Comparison of ENCODE assay signal across 26 mouse cellular contexts in genomic region chr17:48272598-48272997, GRCm38 (mm10). TPM values are rescaled to one million over a fixed set of nuclear protein-coding genes. Genes with fewer than 3 reads are reported as not detected.
DNase-seq lines count a peak whose midpoint lies in the region; ATAC-seq and TF ChIP-seq lines count a peak whose summit lies in the region.
"Had no signal": no experiment of that assay in that cellular context is flagged by ENCODE, and none has a peak within 500 bp of the region (broad histone marks: within the 10 kb centered on the region; RNA-seq: fewer than 3 reads in every experiment).

No protein-coding gene starts in this region.

- no peaks in the 10 kb centered on the region for H3K36me3 ChIP-seq in forebrain, embryonic 10.5 days (replicated peaks)
- no peaks in the 10 kb centered on the region for H3K36me3 ChIP-seq in forebrain, embryonic 14.5 days (ENCODE audit: control insufficient read depth, insufficient read depth, low read length)
- peaks cover 7% of the 10 kb centered on the region for H3K36me3 ChIP-seq in G1E (replicated peaks)
- H3K36me3 ChIP-seq in intestine, embryonic 14.5 days (ENCODE audit: control insufficient read depth, insufficient read depth, low read length), result no peaks in the 10 kb centered on the region
- H3K36me3 ChIP-seq in liver, embryonic 14.5 days (replicated peaks; ENCODE audit: control insufficient read depth, insufficient read depth, low read depth), result no peaks in the 10 kb centered on the region
- no peaks in the 10 kb centered on the region for H3K36me3 ChIP-seq in forebrain, embryonic 11.5 days (ENCODE audit: control insufficient read depth, insufficient read depth, low read length)
- H3K36me3 ChIP-seq: embryonic facial prominence, embryonic 15.5 days; hindbrain, embryonic 15.5 days; limb, embryonic 15.5 days; midbrain, embryonic 12.5 days; neural tube, embryonic 15.5 days had no signal

- H3K27ac ChIP-seq in forebrain, embryonic 10.5 days, result peak overlapping the region; percentile 9; the same call in 1 of the 2 replicates
- no peak overlapping the region for H3K27ac ChIP-seq in forebrain, embryonic 14.5 days (ENCODE audit: low read depth, low read length)
- no peak overlapping the region for H3K27ac ChIP-seq in intestine, embryonic 14.5 days (ENCODE audit: low read depth)
- H3K27ac ChIP-seq in liver, embryonic 14.5 days, result peak overlapping the region; percentile 93
- no peak overlapping the region for H3K27ac ChIP-seq in forebrain, embryonic 11.5 days (ENCODE audit: low read depth, low read length)
- H3K27ac ChIP-seq: embryonic facial prominence, embryonic 15.5 days; hindbrain, embryonic 15.5 days; limb, embryonic 15.5 days; midbrain, embryonic 12.5 days; neural tube, embryonic 15.5 days had no signal

- no peak for DNase-seq in forebrain, embryonic 10.5 days (ENCODE audit: extremely low spot score, low spot score)
- no peak for DNase-seq in forebrain, embryonic 14.5 days (ENCODE audit: low spot score)
- DNase-seq in G1E (ENCODE audit: low spot score), result peak; percentile 34
- DNase-seq in intestine, embryonic 14.5 days (ENCODE audit: low spot score), result no peak
- DNase-seq in liver, embryonic 14.5 days (ENCODE audit: low read depth in 3 of 3, low spot score in 3 of 3), result peak in 1 of 3 experiments; percentile 32
- no peak for DNase-seq in gastrocnemius, postnatal 10 days
- no peak for DNase-seq in lung, postnatal 25 days (ENCODE audit: low spot score)
- no peak for DNase-seq in forebrain, embryonic 11.5 days (ENCODE audit: low spot score)
- DNase-seq: adrenal gland, adult 8-10 months; cerebellum, adult 2 months; heart, adult 18-20 months; kidney, adult 8-10 months; kidney, postnatal 36 days; layer of hippocampus, adult 9-11 months; lung, postnatal 10 days; right cerebral cortex, postnatal 25 days; thymus, postnatal 14 days had no signal

- ATAC-seq in forebrain, embryonic 14.5 days, result no peak
- peak; percentile 35 for ATAC-seq in G1E (ENCODE audit: extremely low read depth, insufficient number of reproducible peaks, low FRiP score, poor library complexity, severe bottlenecking)
- ATAC-seq in intestine, embryonic 14.5 days (replicated peaks; ENCODE audit: low FRiP score, low TSS enrichment, low read depth), result peak; percentile 64; the same call in 1 of the 2 replicates
- ATAC-seq in liver, embryonic 14.5 days (ENCODE audit: insufficient read depth), result peak; percentile 48
- no peak for ATAC-seq in forebrain, embryonic 11.5 days (replicated peaks; ENCODE audit: low FRiP score)
- ATAC-seq: forebrain, embryonic 16.5 days had no signal

- H3K4me2 ChIP-seq in forebrain, embryonic 14.5 days (ENCODE audit: low read length), result no peak overlapping the region
- H3K4me2 ChIP-seq in intestine, embryonic 14.5 days (ENCODE audit: low read length), result no peak overlapping the region
- H3K4me2 ChIP-seq in liver, embryonic 14.5 days (ENCODE audit: low read depth), result peak overlapping the region; percentile 59
- no peak overlapping the region for H3K4me2 ChIP-seq in forebrain, embryonic 11.5 days (ENCODE audit: low read depth, low read length, severe bottlenecking)
- H3K4me2 ChIP-seq: embryonic facial prominence, embryonic 15.5 days; hindbrain, embryonic 15.5 days; limb, embryonic 15.5 days; midbrain, embryonic 12.5 days; neural tube, embryonic 15.5 days had no signal

- WGBS in forebrain, embryonic 10.5 days, result 92% methylated on average over 4 of the region's 4 CpGs
- WGBS in forebrain, embryonic 14.5 days, result 90% methylated on average over 4 of the region's 4 CpGs
- WGBS in intestine, embryonic 14.5 days, result 77% methylated on average over 4 of the region's 4 CpGs
- WGBS in liver, embryonic 14.5 days (ENCODE audit: insufficient replicate concordance), result 45% methylated on average over 4 of the region's 4 CpGs
- WGBS in forebrain, embryonic 11.5 days, result 91% methylated on average over 4 of the region's 4 CpGs

- TF ChIP-seq CTCF in G1E (IDR thresholded peaks at IDR 0.05; ENCODE audit: low read depth, low read length), result no peak
- no peak for TF ChIP-seq CTCF in liver, embryonic 14.5 days (IDR thresholded peaks at IDR 0.05; ENCODE audit: low read depth)

- no peak for TF ChIP-seq EP300 in liver, embryonic 14.5 days (IDR thresholded peaks at IDR 0.05; ENCODE audit: low read depth)

- H3K27me3 ChIP-seq in forebrain, embryonic 10.5 days (ENCODE audit: poor library complexity, severe bottlenecking), result peaks cover 27% of the 10 kb centered on the region
- no peaks in the 10 kb centered on the region for H3K27me3 ChIP-seq in forebrain, embryonic 14.5 days (replicated peaks; ENCODE audit: control insufficient read depth, insufficient read depth, low read length)
- H3K27me3 ChIP-seq in G1E (ENCODE audit: insufficient read depth, low read length), result no peaks in the 10 kb centered on the region
- H3K27me3 ChIP-seq in intestine, embryonic 14.5 days (replicated peaks; ENCODE audit: control insufficient read depth, insufficient read depth, low read length), result no peaks in the 10 kb centered on the region
- H3K27me3 ChIP-seq in liver, embryonic 14.5 days (ENCODE audit: control insufficient read depth, insufficient read depth, low read length), result no peaks in the 10 kb centered on the region
- H3K27me3 ChIP-seq in forebrain, embryonic 11.5 days (ENCODE audit: control insufficient read depth, insufficient read depth, low read length), result no peaks in the 10 kb centered on the region; the same call in 1 of the 2 replicates
- H3K27me3 ChIP-seq: embryonic facial prominence, embryonic 15.5 days; hindbrain, embryonic 15.5 days; limb, embryonic 15.5 days; midbrain, embryonic 12.5 days; neural tube, embryonic 15.5 days had no signal

- no peak overlapping the region for H3K9ac ChIP-seq in forebrain, embryonic 14.5 days (ENCODE audit: low read length)
- H3K9ac ChIP-seq in intestine, embryonic 14.5 days (ENCODE audit: low read length), result no peak overlapping the region
- peak overlapping the region; percentile 14 for H3K9ac ChIP-seq in liver, embryonic 14.5 days (replicated peaks)
- no peak overlapping the region for H3K9ac ChIP-seq in forebrain, embryonic 11.5 days (ENCODE audit: low read length)
- H3K9ac ChIP-seq: embryonic facial prominence, embryonic 15.5 days; hindbrain, embryonic 15.5 days; limb, embryonic 15.5 days; midbrain, embryonic 12.5 days; neural tube, embryonic 15.5 days had no signal

- H3K4me1 ChIP-seq in forebrain, embryonic 10.5 days, result peaks cover 12% of the 10 kb centered on the region
- no peaks in the 10 kb centered on the region for H3K4me1 ChIP-seq in forebrain, embryonic 14.5 days (ENCODE audit: control insufficient read depth, insufficient read depth, low read length)
- H3K4me1 ChIP-seq in G1E (ENCODE audit: insufficient read depth, low read depth, low read length), result peaks cover 69% of the 10 kb centered on the region
- no peaks in the 10 kb centered on the region for H3K4me1 ChIP-seq in intestine, embryonic 14.5 days (replicated peaks; ENCODE audit: control insufficient read depth, insufficient read depth, low read length)
- H3K4me1 ChIP-seq in liver, embryonic 14.5 days (replicated peaks; ENCODE audit: control insufficient read depth in 2 of 2, insufficient read depth in 2 of 2, low read length in 1 of 2), result peaks cover 54 to 66% of the 10 kb centered on the region in 2 experiments
- no peaks in the 10 kb centered on the region for H3K4me1 ChIP-seq in forebrain, embryonic 11.5 days (replicated peaks; ENCODE audit: control insufficient read depth, insufficient read depth, low read length)
- H3K4me1 ChIP-seq: embryonic facial prominence, embryonic 15.5 days; hindbrain, embryonic 15.5 days; limb, embryonic 15.5 days; midbrain, embryonic 12.5 days; neural tube, embryonic 15.5 days had no signal

- no peak overlapping the region for H3K4me3 ChIP-seq in forebrain, embryonic 10.5 days
- H3K4me3 ChIP-seq in forebrain, embryonic 14.5 days (ENCODE audit: low read depth, low read length), result no peak overlapping the region
- peak overlapping the region; percentile 67; the same call in 1 of the 2 replicates for H3K4me3 ChIP-seq in G1E (ENCODE audit: low read depth, low read length)
- no peak overlapping the region for H3K4me3 ChIP-seq in intestine, embryonic 14.5 days (ENCODE audit: low read depth, low read length)
- peak overlapping the region; percentile 17 to 56 for H3K4me3 ChIP-seq in liver, embryonic 14.5 days (ENCODE audit: insufficient read depth in 1 of 2, low read depth in 2 of 2, low read length in 2 of 2)
- no peak overlapping the region for H3K4me3 ChIP-seq in forebrain, embryonic 11.5 days (ENCODE audit: low read depth, low read length)
- H3K4me3 ChIP-seq: embryonic facial prominence, embryonic 15.5 days; hindbrain, embryonic 15.5 days; limb, embryonic 15.5 days; midbrain, embryonic 12.5 days; myocyte; neural tube, embryonic 15.5 days had no signal

- no peaks in the 10 kb centered on the region for H3K9me3 ChIP-seq in forebrain, embryonic 10.5 days
- H3K9me3 ChIP-seq in forebrain, embryonic 14.5 days (replicated peaks; ENCODE audit: control insufficient read depth, low read length), result no peaks in the 10 kb centered on the region
- no peaks in the 10 kb centered on the region for H3K9me3 ChIP-seq in G1E (replicated peaks)
- H3K9me3 ChIP-seq in intestine, embryonic 14.5 days (ENCODE audit: control insufficient read depth, low read length), result no peaks in the 10 kb centered on the region
- H3K9me3 ChIP-seq in liver, embryonic 14.5 days (ENCODE audit: control insufficient read depth, low read length), result no peaks in the 10 kb centered on the region
- no peaks in the 10 kb centered on the region for H3K9me3 ChIP-seq in forebrain, embryonic 11.5 days (ENCODE audit: control insufficient read depth, low read length)
- H3K9me3 ChIP-seq: embryonic facial prominence, embryonic 15.5 days; hindbrain, embryonic 15.5 days; limb, embryonic 15.5 days; midbrain, embryonic 12.5 days; neural tube, embryonic 15.5 days had no signal

RNA-seq across cellular contexts. Expression of gene Treml4, which starts 8.5 kb away (rescaled TPM):
- polyA plus RNA-seq in forebrain, embryonic 10.5 days (2016; fragmentation: Nextera tagmentation; extraction: Ambion mirVana), result 0.11 TPM in 1 of 2 replicates, not detected in the other
- polyA plus RNA-seq in forebrain, embryonic 14.5 days (2014; fragmentation: Nextera tagmentation; extraction: Ambion mirVana), result 0.10 TPM in 1 of 2 replicates, not detected in the other
- total RNA-seq in G1E (2014; fragmentation: Nextera tagmentation), result 2.3 TPM in 1 of 2 replicates, not detected in the other
- total RNA-seq in G1E (2017), result 1.4 and 2.2 TPM in 2 replicates
- polyA plus RNA-seq in G1E (2012), result 0.22 and 0.33 TPM in 2 replicates
- polyA plus RNA-seq in intestine, embryonic 14.5 days (2014; fragmentation: Nextera tagmentation; extraction: Ambion mirVana), result 1.5 and 1.8 TPM in 2 replicates
- polyA plus RNA-seq in liver, embryonic 14.5 days (2012; rRNA removed), result 4.3 and 4.6 TPM in 2 replicates
- 3.3 and 5.7 TPM in 2 replicates for polyA plus RNA-seq in liver, embryonic 14.5 days (2014; fragmentation: Nextera tagmentation; extraction: Ambion mirVana)
- total RNA-seq in gastrocnemius, postnatal 10 days (2021), result under 1 TPM in 1 of 2 experiments, not detected in 1; 0.36 TPM
- polyA plus RNA-seq in forebrain, embryonic 11.5 days (2014; fragmentation: Nextera tagmentation; extraction: Ambion mirVana), result not detected in 2 replicates
- total RNA-seq: left cerebral cortex, postnatal 14 days had no signal
- polyA plus RNA-seq: forebrain, embryonic 16.5 days; myocyte; neural tube, embryonic 15.5 days had no signal

RNA-seq across cellular contexts. Expression of gene Trem3, which starts 25.0 kb away (rescaled TPM):
- not detected in 2 replicates for polyA plus RNA-seq in forebrain, embryonic 10.5 days (2016; fragmentation: Nextera tagmentation; extraction: Ambion mirVana)
- not detected in 2 replicates for polyA plus RNA-seq in forebrain, embryonic 14.5 days (2014; fragmentation: Nextera tagmentation; extraction: Ambion mirVana)
- not detected in 2 replicates for total RNA-seq in G1E (2014; fragmentation: Nextera tagmentation)
- total RNA-seq in G1E (2017), result not detected in 2 replicates
- not detected in 2 replicates for polyA plus RNA-seq in G1E (2012)
- 0.19 and 0.30 TPM in 2 replicates for polyA plus RNA-seq in intestine, embryonic 14.5 days (2014; fragmentation: Nextera tagmentation; extraction: Ambion mirVana)
- 1.2 and 1.6 TPM in 2 replicates for polyA plus RNA-seq in liver, embryonic 14.5 days (2012; rRNA removed)
- 2.8 and 4.1 TPM in 2 replicates for polyA plus RNA-seq in liver, embryonic 14.5 days (2014; fragmentation: Nextera tagmentation; extraction: Ambion mirVana)
- total RNA-seq in gastrocnemius, postnatal 10 days (2021), result under 1 TPM in 1 of 2 experiments, not detected in 1; 0.27 TPM
- not detected in 2 replicates for polyA plus RNA-seq in forebrain, embryonic 11.5 days (2014; fragmentation: Nextera tagmentation; extraction: Ambion mirVana)
- total RNA-seq: heart, adult 18-20 months; heart, postnatal 25 days had no signal
- polyA plus RNA-seq: cerebellum, adult 2 months; embryonic facial prominence, embryonic 15.5 days; forebrain, embryonic 16.5 days; hindbrain, embryonic 15.5 days; midbrain, embryonic 12.5 days; neural tube, embryonic 15.5 days had no signal

RNA-seq across cellular contexts. Expression of gene Treml2, which starts 26.7 kb away (rescaled TPM):
- 0.42 and 0.57 TPM in 2 replicates for polyA plus RNA-seq in forebrain, embryonic 10.5 days (2016; fragmentation: Nextera tagmentation; extraction: Ambion mirVana)
- polyA plus RNA-seq in forebrain, embryonic 14.5 days (2014; fragmentation: Nextera tagmentation; extraction: Ambion mirVana), result not detected in 2 replicates
- total RNA-seq in G1E (2014; fragmentation: Nextera tagmentation) (84.3 and 99.8 TPM in 2 replicates), G1E (2017) (63.4 and 71.0 TPM in 2 replicates)
- 14.3 and 15.6 TPM in 2 replicates for polyA plus RNA-seq in G1E (2012)
- polyA plus RNA-seq in intestine, embryonic 14.5 days (2014; fragmentation: Nextera tagmentation; extraction: Ambion mirVana), result 0.08 and 0.11 TPM in 2 replicates
- 10.6 and 10.7 TPM in 2 replicates for polyA plus RNA-seq in liver, embryonic 14.5 days (2012; rRNA removed)
- polyA plus RNA-seq in liver, embryonic 14.5 days (2014; fragmentation: Nextera tagmentation; extraction: Ambion mirVana), result 2.1 and 2.7 TPM in 2 replicates
- total RNA-seq in gastrocnemius, postnatal 10 days (2021), result under 1 TPM in 1 of 2 experiments, not detected in 1; 0.18 TPM
- 0.20 and 0.51 TPM in 2 replicates for polyA plus RNA-seq in forebrain, embryonic 11.5 days (2014; fragmentation: Nextera tagmentation; extraction: Ambion mirVana)
- polyA plus RNA-seq: forebrain, embryonic 16.5 days; myocyte had no signal

RNA-seq across cellular contexts. Expression of gene Trem1, which starts 40.0 kb away (rescaled TPM):
- not detected in 2 replicates for polyA plus RNA-seq in forebrain, embryonic 10.5 days (2016; fragmentation: Nextera tagmentation; extraction: Ambion mirVana)
- polyA plus RNA-seq in forebrain, embryonic 14.5 days (2014; fragmentation: Nextera tagmentation; extraction: Ambion mirVana), result not detected in 2 replicates
- not detected in 2 replicates for total RNA-seq in G1E (2014; fragmentation: Nextera tagmentation)
- total RNA-seq in G1E (2017), result 0.05 and 0.06 TPM in 2 replicates
- polyA plus RNA-seq in G1E (2012), result not detected in 2 replicates
- 0.17 and 0.23 TPM in 2 replicates for polyA plus RNA-seq in intestine, embryonic 14.5 days (2014; fragmentation: Nextera tagmentation; extraction: Ambion mirVana)
- polyA plus RNA-seq in liver, embryonic 14.5 days (2012; rRNA removed), result 0.32 TPM in 2 replicates
- 0.58 and 0.84 TPM in 2 replicates for polyA plus RNA-seq in liver, embryonic 14.5 days (2014; fragmentation: Nextera tagmentation; extraction: Ambion mirVana)
- total RNA-seq in gastrocnemius, postnatal 10 days (2021), result under 1 TPM in 1 of 2 experiments, not detected in 1; 0.11 TPM
- 0.12 TPM in 1 of 2 replicates, not detected in the other for polyA plus RNA-seq in forebrain, embryonic 11.5 days (2014; fragmentation: Nextera tagmentation; extraction: Ambion mirVana)
- total RNA-seq: heart, postnatal 25 days; left cerebral cortex, postnatal 14 days had no signal
- polyA plus RNA-seq: embryonic facial prominence, embryonic 15.5 days; forebrain, embryonic 16.5 days; hindbrain, embryonic 15.5 days; myocyte; neural tube, embryonic 15.5 days had no signal

RNA-seq across cellular contexts. Expression of gene B430306N03Rik, which starts 43.3 kb away (rescaled TPM):
- 0.06 TPM in 1 of 2 replicates, not detected in the other for polyA plus RNA-seq in forebrain, embryonic 10.5 days (2016; fragmentation: Nextera tagmentation; extraction: Ambion mirVana)
- polyA plus RNA-seq in forebrain, embryonic 14.5 days (2014; fragmentation: Nextera tagmentation; extraction: Ambion mirVana), result 0.14 TPM in 1 of 2 replicates, not detected in the other
- total RNA-seq in G1E (2014; fragmentation: Nextera tagmentation), result 1.0 and 1.7 TPM in 2 replicates
- 0.87 and 0.93 TPM in 2 replicates for total RNA-seq in G1E (2017)
- 0.20 and 0.21 TPM in 2 replicates for polyA plus RNA-seq in G1E (2012)
- polyA plus RNA-seq in intestine, embryonic 14.5 days (2014; fragmentation: Nextera tagmentation; extraction: Ambion mirVana), result 0.41 and 0.46 TPM in 2 replicates
- polyA plus RNA-seq in liver, embryonic 14.5 days (2012; rRNA removed), result 1.8 and 2.4 TPM in 2 replicates
- 1.9 and 2.6 TPM in 2 replicates for polyA plus RNA-seq in liver, embryonic 14.5 days (2014; fragmentation: Nextera tagmentation; extraction: Ambion mirVana)
- total RNA-seq in gastrocnemius, postnatal 10 days (2021), result under 1 TPM; 0.05 to 0.34 TPM
- polyA plus RNA-seq in forebrain, embryonic 11.5 days (2014; fragmentation: Nextera tagmentation; extraction: Ambion mirVana), result 0.25 TPM in 1 of 2 replicates, not detected in the other
- polyA plus RNA-seq: forebrain, embryonic 16.5 days; myocyte had no signal

Comparison
In these comparisons a context has a peak if more than half of its experiments do, and no peak if none do; other contexts are left out.
1. H3K27ac ChIP-seq: peak in forebrain, embryonic 10.5 days (single experiment) and liver, embryonic 14.5 days (single experiment); none in forebrain, embryonic 14.5 days (single experiment), intestine, embryonic 14.5 days (single experiment) and forebrain, embryonic 11.5 days (single experiment).
2. H3K4me3 ChIP-seq: peak in G1E (single experiment) and liver, embryonic 14.5 days (2 of 2); none in forebrain, embryonic 10.5 days (single experiment), forebrain, embryonic 14.5 days (single experiment), intestine, embryonic 14.5 days (single experiment) and forebrain, embryonic 11.5 days (single experiment).
3. ATAC-seq: peak in G1E (single experiment), intestine, embryonic 14.5 days (single experiment) and liver, embryonic 14.5 days (single experiment); none in forebrain, embryonic 14.5 days (single experiment) and forebrain, embryonic 11.5 days (single experiment).